Mouse (Mus musculus) forebrain, embryonic 14.5 days (tissue): ENCODE data around the gene Smim23. TPM values are rescaled to one million over a fixed set of nuclear protein-coding genes. Genes with fewer than 3 reads are reported as not detected.

Experiments used
- ATAC-seq: fragments of 200-750 bp; cut with Nextera tagmentation; 2 replicates; pipeline ENCODE4 v1.8.0; 2017; ENCODE audit warnings: mild to moderate bottlenecking, moderate library complexity
- DNase-seq: peaks from one replicate; pipeline ENCODE4 v3.0.0-alpha.2; 2015; ENCODE audit warnings: low spot score
- H3K27ac ChIP-seq: fragments of 300-500 bp; sonication (generic); 2 replicates; pipeline ENCODE4 v1.5.1; 2014; ENCODE audit warnings: low read depth, mild to moderate bottlenecking, control low read depth, low read length, moderate library complexity
- H3K27me3 ChIP-seq: fragments of 300-500 bp; sonication (generic); replicated peaks from 2 replicates; pipeline ENCODE4 v1.6.1; 2014; ENCODE audit warnings: low read length, control low read depth, mixed read lengths; ENCODE audit not compliant: control insufficient read depth, insufficient read depth
- H3K36me3 ChIP-seq: fragments of 300-500 bp; sonication (generic); 2 replicates; pipeline ENCODE4 v1.6.1; 2014; ENCODE audit warnings: low read length, control low read depth; ENCODE audit not compliant: control insufficient read depth, insufficient read depth
- H3K4me1 ChIP-seq: fragments of 300-500 bp; sonication (generic); 2 replicates; pipeline ENCODE4 v1.6.1; 2014; ENCODE audit warnings: antibody characterized with exemption, low read length, control low read depth; ENCODE audit not compliant: control insufficient read depth, insufficient read depth
- H3K4me2 ChIP-seq: fragments of 300-500 bp; sonication (generic); 2 replicates; pipeline ENCODE4 v1.6.1; 2014; ENCODE audit warnings: mild to moderate bottlenecking, control low read depth, low read length
- H3K4me3 ChIP-seq: fragments of 300-500 bp; sonication (generic); 2 replicates; pipeline ENCODE4 v1.5.1; 2014; ENCODE audit warnings: low read depth, low read length, control low read depth
- H3K9ac ChIP-seq: fragments of 300-500 bp; sonication (generic); 2 replicates; pipeline ENCODE4 v1.6.1; 2014; ENCODE audit warnings: mild to moderate bottlenecking, low read length, control low read depth, moderate library complexity
- H3K9me3 ChIP-seq: fragments of 300-500 bp; sonication (generic); replicated peaks from 2 replicates; pipeline ENCODE4 v1.6.1; 2016; ENCODE audit warnings: low read length, control low read depth, mixed read lengths; ENCODE audit not compliant: control insufficient read depth
- WGBS: fragments of 180-500 bp; shearing (Covaris S2); extraction: QIAGEN DNeasy Blood & Tissue Kit; methylation state at CpG from one replicate; pipeline ENCODE4 v1.1.7; 2014; 5-methylcytosine and 5-hydroxymethylcytosine counted together
- polyA plus RNA-seq: library from polyadenylated mRNA; unstranded; fragments of >200 nt; fragmentation: Nextera tagmentation; extraction: Ambion mirVana; gene quantifications from 2 replicates; pipeline ENCODE4 v1.2.1, GENCODE M21; 2014

The Smim23 gene
- polyA plus RNA-seq: not detected in 2 replicates

GRCm38 (mm10) chr11:32824505-32824904 lies at the start of gene Smim23:
TSS of gene Smim23 (minus strand) at chr11:32824605.
- Histone ChIP-seq H3K4me3 (no peak within 1 kb of the TSS), H3K9ac (no peak within 1 kb of the TSS), H3K27ac (no peak within 1 kb of the TSS), H3K27me3 (no peaks in the 10 kb centered on the region), H3K9me3 (no peaks in the 10 kb centered on the region), H3K36me3 (no peaks in the 10 kb centered on the region), H3K4me2 (no peak within 1 kb of the TSS), H3K4me1 (no peaks in the 10 kb centered on the region)
- no peak for ATAC-seq
- DNase-seq: no peak
- WGBS: 100% methylated on average over 1 of the region's 1 CpGs

DNA sequence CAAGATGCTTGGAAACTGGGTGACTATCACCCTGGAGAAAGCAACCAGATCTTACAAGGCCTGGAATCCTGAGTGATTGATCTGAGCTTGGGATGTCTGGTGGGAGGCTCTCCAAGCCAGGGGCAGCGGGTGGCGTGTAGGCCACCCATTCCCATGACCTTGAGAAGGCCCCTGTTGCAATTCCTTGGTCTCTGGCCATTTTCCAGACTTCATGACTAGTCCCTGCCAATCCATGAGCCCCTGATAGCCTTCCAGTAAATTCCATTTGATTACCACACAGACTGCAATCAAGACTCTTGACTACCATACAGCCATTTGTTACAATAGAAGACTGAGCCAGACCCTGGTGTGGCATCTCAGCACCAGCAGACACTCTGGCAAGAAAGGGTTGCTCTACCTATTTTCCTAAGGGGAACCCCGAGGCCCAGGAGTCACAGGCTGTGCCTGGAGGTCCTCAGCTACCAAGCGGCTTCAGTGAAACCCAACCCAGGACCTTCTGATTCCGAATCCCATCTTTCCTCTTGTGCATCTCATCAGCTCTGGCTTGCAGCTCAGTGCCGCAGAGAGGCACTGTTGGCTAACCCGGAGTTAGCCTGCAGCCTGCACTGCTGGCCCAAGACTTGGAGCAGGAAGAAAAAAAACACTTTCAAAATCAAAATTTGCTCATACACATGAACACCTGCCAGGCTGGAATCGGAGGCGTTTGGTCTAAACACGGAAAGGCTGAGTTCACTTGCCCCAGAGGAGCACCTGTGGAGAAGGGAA lies 44.4 kb upstream of the Smim23 start:
- no peaks in the 10 kb centered on the region for H3K27me3 ChIP-seq
- H3K36me3 ChIP-seq: no peaks in the 10 kb centered on the region
- H3K4me3 ChIP-seq: no peak overlapping the region
- WGBS: 85% methylated on average over 10 of the region's 10 CpGs
- ATAC-seq: no peak
- H3K9ac ChIP-seq: no peak overlapping the region
- no peaks in the 10 kb centered on the region for H3K4me1 ChIP-seq
- no peaks in the 10 kb centered on the region for H3K9me3 ChIP-seq
- DNase-seq: no peak
- H3K27ac ChIP-seq: no peak overlapping the region
- no peak overlapping the region for H3K4me2 ChIP-seq

DNA sequence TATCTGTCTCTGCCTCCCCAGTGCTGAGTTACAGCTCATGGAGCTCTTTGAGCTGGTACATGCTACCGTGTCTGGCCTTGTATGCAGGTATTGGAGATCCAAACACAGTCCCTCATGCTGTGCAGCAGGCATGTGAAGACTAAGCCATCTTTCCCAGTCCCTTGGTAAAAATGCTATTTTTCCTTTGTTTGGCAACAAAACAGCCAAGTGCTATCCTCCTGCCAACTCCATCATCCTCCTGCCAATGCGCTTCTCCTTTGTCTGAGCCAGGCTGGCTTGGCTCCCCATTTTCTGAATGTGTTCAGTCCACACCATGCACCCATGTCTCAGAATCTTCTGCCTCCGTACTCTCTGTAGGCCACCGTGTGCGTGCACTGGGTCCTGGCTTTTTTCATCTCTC lies 40.2 kb upstream of the Smim23 start:
- ATAC-seq (peak; percentile 55; the same call in 1 of the 2 replicates), DNase-seq (peak; percentile 59)
- Histone ChIP-seq H3K27me3 (no peaks in the 10 kb centered on the region), H3K9me3 (no peaks in the 10 kb centered on the region), H3K4me2 (no peak overlapping the region), H3K27ac (no peak overlapping the region), H3K4me1 (no peaks in the 10 kb centered on the region), H3K4me3 (no peak overlapping the region), H3K9ac (no peak overlapping the region), H3K36me3 (no peaks in the 10 kb centered on the region)
- 72% methylated on average over 5 of the region's 5 CpGs for WGBS

DNA sequence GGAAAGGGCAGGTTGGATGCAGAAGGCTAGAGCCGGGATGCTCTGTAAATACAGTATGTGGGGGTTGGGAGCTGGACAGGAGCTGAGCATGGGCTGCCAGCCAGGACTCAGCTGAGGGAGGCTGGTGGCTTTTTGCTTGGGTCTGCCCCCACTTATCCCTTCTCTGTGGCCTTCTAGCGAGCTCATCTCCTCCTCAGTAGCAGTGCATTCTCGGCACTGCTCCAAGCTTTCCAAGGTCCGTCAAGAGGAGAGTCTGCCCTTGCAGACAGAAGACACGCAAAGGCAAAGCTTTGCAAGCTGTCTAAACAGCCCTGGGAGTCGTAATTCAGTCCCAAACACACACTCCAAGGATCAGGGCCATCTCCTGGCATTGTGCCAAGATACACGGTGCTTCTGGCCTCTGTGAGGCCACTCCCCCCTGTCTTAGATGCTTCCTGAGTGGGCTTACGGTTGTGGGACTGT lies 33.0 kb upstream of the Smim23 start:
- Histone ChIP-seq H3K4me1 (no peaks in the 10 kb centered on the region), H3K36me3 (no peaks in the 10 kb centered on the region), H3K9me3 (no peaks in the 10 kb centered on the region), H3K27me3 (no peaks in the 10 kb centered on the region), H3K4me3 (no peak overlapping the region), H3K27ac (no peak overlapping the region), H3K9ac (no peak overlapping the region), H3K4me2 (no peak overlapping the region)
- no peak for ATAC-seq
- peak; percentile 14 for DNase-seq
- WGBS: 48% methylated on average over 8 of the region's 8 CpGs

GRCm38 (mm10) chr11:32846682-32847222 lies 22.3 kb upstream of the Smim23 start:
- H3K36me3 ChIP-seq: no peaks in the 10 kb centered on the region
- no peak overlapping the region for H3K9ac ChIP-seq
- H3K4me1 ChIP-seq: no peaks in the 10 kb centered on the region
- H3K4me3 ChIP-seq: no peak overlapping the region
- no peaks in the 10 kb centered on the region for H3K27me3 ChIP-seq
- no peaks in the 10 kb centered on the region for H3K9me3 ChIP-seq
- 83% methylated on average over 20 of the region's 20 CpGs for WGBS
- no peak for DNase-seq
- no peak for ATAC-seq
- no peak overlapping the region for H3K4me2 ChIP-seq
- no peak overlapping the region for H3K27ac ChIP-seq

GRCm38 (mm10) chr11:32841169-32841568 lies 16.8 kb upstream of the Smim23 start:
- WGBS: 91% methylated on average over 5 of the region's 5 CpGs

DNA sequence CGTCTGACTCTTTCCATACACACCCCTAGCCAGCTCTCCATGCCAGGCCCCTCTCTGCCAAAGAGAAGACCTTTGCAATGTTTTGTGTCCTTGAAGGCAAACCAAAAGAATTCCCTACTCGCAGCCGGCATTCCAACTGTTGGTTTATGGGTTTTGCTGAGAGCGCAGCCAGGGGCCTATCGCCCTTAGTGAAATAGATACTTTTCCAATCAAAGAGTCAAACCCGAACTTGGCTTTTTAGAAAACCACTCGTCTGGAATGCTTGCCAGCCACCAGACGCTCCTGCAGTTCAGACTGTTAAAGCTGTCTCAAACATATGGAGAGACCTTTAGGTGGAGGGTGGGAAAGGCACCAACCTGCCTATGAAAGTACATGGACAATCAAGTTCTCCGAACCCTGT lies 15.9 kb upstream of the Smim23 start:
- WGBS: 77% methylated on average over 9 of the region's 9 CpGs
- no peaks in the 10 kb centered on the region for H3K9me3 ChIP-seq
- no peaks in the 10 kb centered on the region for H3K27me3 ChIP-seq
- H3K4me3 ChIP-seq: no peak overlapping the region
- DNase-seq (no peak), ATAC-seq (no peak)
- no peak overlapping the region for H3K9ac ChIP-seq
- H3K36me3 ChIP-seq: no peaks in the 10 kb centered on the region
- no peak overlapping the region for H3K27ac ChIP-seq
- H3K4me1 ChIP-seq: no peaks in the 10 kb centered on the region
- H3K4me2 ChIP-seq: no peak overlapping the region

More at GRCm38 (mm10) chr11:32841169-32841568, 16.8 kb upstream of the Smim23 start:
- Histone ChIP-seq H3K36me3 (no peaks in the 10 kb centered on the region), H3K27me3 (no peaks in the 10 kb centered on the region), H3K9ac (no peak overlapping the region), H3K9me3 (no peaks in the 10 kb centered on the region), H3K4me1 (no peaks in the 10 kb centered on the region), H3K4me3 (no peak overlapping the region), H3K27ac (no peak overlapping the region), H3K4me2 (no peak overlapping the region)
- DNase-seq: no peak
- ATAC-seq: no peak

GRCm38 (mm10) chr11:32835022-32835421 lies 10.6 kb upstream of the Smim23 start:
- H3K9ac ChIP-seq: no peak overlapping the region
- H3K27ac ChIP-seq: no peak overlapping the region
- WGBS: 10% methylated on average over 8 of the region's 8 CpGs
- no peak overlapping the region for H3K4me3 ChIP-seq
- DNase-seq (no peak), ATAC-seq (no peak)
- no peaks in the 10 kb centered on the region for H3K4me1 ChIP-seq
- no peaks in the 10 kb centered on the region for H3K36me3 ChIP-seq
- no peaks in the 10 kb centered on the region for H3K9me3 ChIP-seq
- H3K4me2 ChIP-seq: no peak overlapping the region
- H3K27me3 ChIP-seq: no peaks in the 10 kb centered on the region

GRCm38 (mm10) chr11:32834367-32834918 lies 10.0 kb upstream of the Smim23 start:
- ATAC-seq (no peak), DNase-seq (peak; percentile 3)
- Histone ChIP-seq H3K9ac (no peak overlapping the region), H3K9me3 (no peaks in the 10 kb centered on the region), H3K27ac (no peak overlapping the region), H3K4me2 (no peak overlapping the region), H3K4me1 (no peaks in the 10 kb centered on the region), H3K27me3 (no peaks in the 10 kb centered on the region), H3K36me3 (no peaks in the 10 kb centered on the region), H3K4me3 (no peak overlapping the region)
- 45% methylated on average over 13 of the region's 13 CpGs for WGBS
